Mouse (Mus musculus): ENCODE measurements around the gene Pla2r1. TPM values are rescaled to one million over a fixed set of nuclear protein-coding genes. Genes with fewer than 3 reads are reported as not detected.
A peak's percentile ranks its signal among the peaks of the same experiment; 100 is the strongest.

Gene Pla2r1
- polyA plus RNA-seq (2015; fragmentation: Nextera tagmentation; extraction: Ambion mirVana) = 0.86 and 0.94 TPM in 2 replicates

- H3K9me3 ChIP-seq (ENCODE audit: control insufficient read depth, low read length) = no peaks in the 10 kb centered on the region
- peak within 1 kb of the TSS; percentile 83 for H3K4me2 ChIP-seq (replicated peaks; ENCODE audit: low read depth)
- WGBS = 4% methylated on average over 33 of the region's 33 CpGs
- H3K27ac ChIP-seq (replicated peaks) = peak within 1 kb of the TSS; percentile 63; the same call in 1 of the 2 replicates
- ATAC-seq (ENCODE audit: low FRiP score, low TSS enrichment) (peak; percentile 54), DNase-seq (ENCODE audit: low spot score) (peak; percentile 58)
- peak within 1 kb of the TSS; percentile 57 for H3K9ac ChIP-seq (ENCODE audit: low read length)
- H3K4me1 ChIP-seq (replicated peaks; ENCODE audit: control insufficient read depth, insufficient read depth) = peaks cover 2% of the 10 kb centered on the region
- H3K27me3 ChIP-seq (ENCODE audit: control insufficient read depth, insufficient read depth, low read length) = no peaks in the 10 kb centered on the region
- H3K36me3 ChIP-seq (ENCODE audit: control insufficient read depth, insufficient read depth, low read length) = no peaks in the 10 kb centered on the region
- peak within 1 kb of the TSS; percentile 44 for H3K4me3 ChIP-seq (ENCODE audit: low read depth, low read length)
- no peak for TF ChIP-seq EP300 (optimal IDR thresholded peaks at IDR 0.05)
- TF ChIP-seq CTCF (IDR thresholded peaks at IDR 0.05; ENCODE audit: low read depth) = peak; percentile 44
Observed at GRCm38 (mm10) chr2:60552902-60553682, at the start of gene Pla2r1. Gene Pla2r1 (minus strand): TSS chr2:60553308.

GRCm38 (mm10) chr2:60601326-60601725 lies 48.2 kb upstream of the Pla2r1 start:
- Histone ChIP-seq H3K27ac (replicated peaks) (no peak overlapping the region), H3K9ac (ENCODE audit: low read length) (no peak overlapping the region), H3K4me1 (replicated peaks; ENCODE audit: control insufficient read depth, insufficient read depth) (no peaks in the 10 kb centered on the region), H3K27me3 (ENCODE audit: control insufficient read depth, insufficient read depth, low read length) (no peaks in the 10 kb centered on the region), H3K4me2 (replicated peaks; ENCODE audit: low read depth) (no peak overlapping the region), H3K36me3 (ENCODE audit: control insufficient read depth, insufficient read depth, low read length) (peaks cover 2% of the 10 kb centered on the region; the same call in 1 of the 2 replicates), H3K4me3 (ENCODE audit: low read depth, low read length) (no peak overlapping the region), H3K9me3 (ENCODE audit: control insufficient read depth, low read length) (no peaks in the 10 kb centered on the region)
- DNase-seq (ENCODE audit: low spot score) (no peak), ATAC-seq (ENCODE audit: low FRiP score, low TSS enrichment) (no peak)
- WGBS = 67% methylated on average over 2 of the region's 2 CpGs
- TF ChIP-seq EP300 (optimal IDR thresholded peaks at IDR 0.05) (no peak), CTCF (IDR thresholded peaks at IDR 0.05; ENCODE audit: low read depth) (no peak)

GRCm38 (mm10) chr2:60600863-60601262 lies 47.8 kb upstream of the Pla2r1 start:
- DNase-seq (ENCODE audit: low spot score) (no peak), ATAC-seq (ENCODE audit: low FRiP score, low TSS enrichment) (no peak)
- no peaks in the 10 kb centered on the region for H3K9me3 ChIP-seq (ENCODE audit: control insufficient read depth, low read length)
- H3K4me2 ChIP-seq (replicated peaks; ENCODE audit: low read depth) = no peak overlapping the region
- H3K9ac ChIP-seq (ENCODE audit: low read length) = no peak overlapping the region
- H3K27me3 ChIP-seq (ENCODE audit: control insufficient read depth, insufficient read depth, low read length) = no peaks in the 10 kb centered on the region
- no peak overlapping the region for H3K27ac ChIP-seq (replicated peaks)
- H3K4me3 ChIP-seq (ENCODE audit: low read depth, low read length) = no peak overlapping the region
- TF ChIP-seq CTCF (IDR thresholded peaks at IDR 0.05; ENCODE audit: low read depth) (no peak), EP300 (optimal IDR thresholded peaks at IDR 0.05) (no peak)
- no peaks in the 10 kb centered on the region for H3K4me1 ChIP-seq (replicated peaks; ENCODE audit: control insufficient read depth, insufficient read depth)
- peaks cover 2% of the 10 kb centered on the region; the same call in 1 of the 2 replicates for H3K36me3 ChIP-seq (ENCODE audit: control insufficient read depth, insufficient read depth, low read length)
- WGBS = 74% methylated on average over 2 of the region's 2 CpGs

GRCm38 (mm10) chr2:60583416-60583815 lies 30.3 kb upstream of the Pla2r1 start:
- ATAC-seq (ENCODE audit: low FRiP score, low TSS enrichment) = no peak
- Histone ChIP-seq H3K36me3 (ENCODE audit: control insufficient read depth, insufficient read depth, low read length) (no peaks in the 10 kb centered on the region), H3K4me3 (ENCODE audit: low read depth, low read length) (no peak overlapping the region), H3K4me1 (replicated peaks; ENCODE audit: control insufficient read depth, insufficient read depth) (no peaks in the 10 kb centered on the region), H3K9ac (ENCODE audit: low read length) (no peak overlapping the region), H3K27ac (replicated peaks) (no peak overlapping the region), H3K27me3 (ENCODE audit: control insufficient read depth, insufficient read depth, low read length) (no peaks in the 10 kb centered on the region), H3K9me3 (ENCODE audit: control insufficient read depth, low read length) (no peaks in the 10 kb centered on the region), H3K4me2 (replicated peaks; ENCODE audit: low read depth) (no peak overlapping the region)
- TF ChIP-seq EP300 (optimal IDR thresholded peaks at IDR 0.05) (no peak), CTCF (IDR thresholded peaks at IDR 0.05; ENCODE audit: low read depth) (no peak)
- no peak for DNase-seq (ENCODE audit: low spot score)
- WGBS = 70% methylated on average over 4 of the region's 4 CpGs

- no peaks in the 10 kb centered on the region for H3K36me3 ChIP-seq (ENCODE audit: control insufficient read depth, insufficient read depth, low read length)
- no peaks in the 10 kb centered on the region for H3K9me3 ChIP-seq (ENCODE audit: control insufficient read depth, low read length)
Observed at GRCm38 (mm10) chr2:60554561-60554960, 1.5 kb upstream of the Pla2r1 start.

More at GRCm38 (mm10) chr2:60554561-60554960, 1.5 kb upstream of the Pla2r1 start:
- DNase-seq (ENCODE audit: low spot score) = no peak
- no peak overlapping the region for H3K9ac ChIP-seq (ENCODE audit: low read length)
- peaks cover 2% of the 10 kb centered on the region for H3K4me1 ChIP-seq (replicated peaks; ENCODE audit: control insufficient read depth, insufficient read depth)
- H3K27ac ChIP-seq (replicated peaks) = no peak overlapping the region
- no peaks in the 10 kb centered on the region for H3K27me3 ChIP-seq (ENCODE audit: control insufficient read depth, insufficient read depth, low read length)
- H3K4me2 ChIP-seq (replicated peaks; ENCODE audit: low read depth) = no peak overlapping the region
- no peak overlapping the region for H3K4me3 ChIP-seq (ENCODE audit: low read depth, low read length)
- TF ChIP-seq CTCF (IDR thresholded peaks at IDR 0.05; ENCODE audit: low read depth) (no peak), EP300 (optimal IDR thresholded peaks at IDR 0.05) (no peak)
- no peak for ATAC-seq (ENCODE audit: low FRiP score, low TSS enrichment)
- WGBS = 66% methylated on average over 4 of the region's 4 CpGs

All from stomach, postnatal 0 days (tissue).